Mouse (Mus musculus): ENCODE results near the gene Lpar2. TPM values are rescaled to one million over a fixed set of nuclear protein-coding genes. Genes with fewer than 3 reads are reported as not detected.
A peak's percentile ranks its signal among the peaks of the same experiment; 100 is the strongest.

Lpar2 gene
- polyA plus RNA-seq, 1 experiment from 2014 or later: 0.56 TPM

DNA sequence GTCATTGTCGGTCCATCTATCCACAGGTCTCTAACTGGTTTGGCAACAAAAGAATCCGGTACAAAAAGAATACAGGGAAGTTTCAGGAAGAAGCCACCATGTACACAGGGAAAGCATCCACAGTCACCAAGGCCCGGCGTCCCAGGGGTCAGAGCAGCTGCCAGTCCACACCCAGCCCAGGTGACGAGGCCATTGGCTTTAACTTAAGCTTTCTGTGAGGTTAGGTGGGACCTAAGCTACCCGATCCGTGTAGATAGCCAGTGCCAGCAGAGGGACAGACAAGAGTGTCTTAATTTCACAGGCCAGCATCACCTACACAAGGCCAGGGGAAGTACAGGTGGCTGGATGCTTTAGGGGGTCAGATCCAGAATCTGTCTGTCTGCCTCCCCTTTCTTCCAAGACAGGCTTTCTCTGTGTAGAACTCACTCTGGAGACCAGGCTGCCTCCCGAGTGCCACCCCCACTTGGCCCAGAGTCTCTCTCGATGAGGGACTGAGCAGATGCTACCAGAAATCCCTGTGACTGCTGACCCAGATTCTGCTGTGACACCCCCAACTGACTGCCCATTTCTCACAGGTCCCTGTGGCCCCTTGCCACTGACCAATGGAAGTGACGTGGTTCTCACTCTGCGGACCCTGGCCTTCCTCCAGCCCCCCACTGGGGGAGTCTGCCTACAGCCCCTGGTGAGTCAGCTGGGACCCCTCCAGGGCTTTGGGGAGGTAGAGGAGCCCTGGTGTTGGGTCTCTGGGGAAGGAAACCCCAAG is 48.0 kb downstream of the Lpar2 start:
- H3K9me3 ChIP-seq (ENCODE audit: low read length): no peaks in the 10 kb centered on the region
- H3K36me3 ChIP-seq (ENCODE audit: insufficient read depth, low read length): no peaks in the 10 kb centered on the region
- TF ChIP-seq CTCF (IDR thresholded peaks at IDR 0.05) (no peak), EP300 (IDR thresholded peaks at IDR 0.05) (no peak)
- H3K4me3 ChIP-seq (ENCODE audit: low read depth, low read length): no peak overlapping the region
- ATAC-seq: no peak
- no peak overlapping the region for H3K9ac ChIP-seq (replicated peaks; ENCODE audit: low read depth)
- no peaks in the 10 kb centered on the region for H3K27me3 ChIP-seq (replicated peaks; ENCODE audit: insufficient read depth, low read length)
- no peak overlapping the region for H3K27ac ChIP-seq (ENCODE audit: low read length)
- DNase-seq (ENCODE audit: low spot score): no peak
- H3K4me2 ChIP-seq (replicated peaks; ENCODE audit: low read depth, low read length): no peak overlapping the region
- H3K4me1 ChIP-seq (ENCODE audit: insufficient read depth, low read depth, low read length): no peaks in the 10 kb centered on the region
- 79% methylated on average over 11 of the region's 11 CpGs for WGBS

DNA sequence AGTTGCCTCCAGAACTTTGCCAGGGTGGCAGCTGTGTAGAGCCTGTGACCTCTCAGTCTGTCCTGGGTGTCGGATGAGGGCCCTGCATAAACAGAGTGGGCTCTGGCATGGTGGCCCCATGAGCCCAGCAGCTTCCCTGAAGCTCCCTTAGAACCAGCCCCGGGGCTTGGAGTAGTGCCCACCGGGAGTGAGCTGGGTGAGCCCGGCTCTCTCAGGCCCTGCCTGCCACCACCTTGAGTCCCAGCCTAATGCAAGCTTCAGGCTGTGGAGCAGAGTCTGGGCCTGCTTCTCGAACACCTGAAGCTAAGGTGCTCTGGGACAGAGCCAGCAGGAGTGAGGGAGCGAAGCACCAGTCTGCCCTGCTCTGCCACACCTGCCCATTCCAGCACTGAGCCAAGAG is 48.7 kb downstream of the Lpar2 start:
- Histone ChIP-seq H3K9ac (replicated peaks; ENCODE audit: low read depth) (no peak overlapping the region), H3K9me3 (ENCODE audit: low read length) (no peaks in the 10 kb centered on the region), H3K27me3 (replicated peaks; ENCODE audit: insufficient read depth, low read length) (no peaks in the 10 kb centered on the region), H3K4me1 (ENCODE audit: insufficient read depth, low read depth, low read length) (no peaks in the 10 kb centered on the region), H3K27ac (ENCODE audit: low read length) (no peak overlapping the region), H3K36me3 (ENCODE audit: insufficient read depth, low read length) (no peaks in the 10 kb centered on the region), H3K4me3 (ENCODE audit: low read depth, low read length) (no peak overlapping the region), H3K4me2 (replicated peaks; ENCODE audit: low read depth, low read length) (no peak overlapping the region)
- DNase-seq (ENCODE audit: low spot score): no peak
- WGBS: 79% methylated on average over 6 of the region's 6 CpGs
- ATAC-seq: no peak
- TF ChIP-seq CTCF (IDR thresholded peaks at IDR 0.05) (no peak), EP300 (IDR thresholded peaks at IDR 0.05) (no peak)

DNA sequence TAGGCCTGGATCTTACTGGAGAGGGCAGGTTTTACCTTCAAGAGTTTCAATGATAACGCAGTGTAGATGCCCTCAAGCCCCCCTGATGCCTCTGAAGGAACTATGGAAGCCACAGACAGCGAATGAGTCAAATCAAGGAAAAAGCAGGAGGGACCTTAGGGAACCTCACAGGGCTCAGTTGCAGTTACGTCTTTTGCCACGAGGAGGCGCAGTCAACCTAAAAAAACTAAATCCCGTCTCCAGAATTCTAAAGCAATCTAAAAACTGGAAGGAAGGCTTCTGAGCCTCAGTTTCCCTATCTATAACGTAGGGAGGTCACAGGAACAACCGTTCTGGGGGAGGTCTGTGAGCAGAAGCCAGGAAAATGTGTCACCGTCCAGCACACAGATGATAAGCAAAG is 51.9 kb downstream of the Lpar2 start:
- H3K4me3 ChIP-seq (ENCODE audit: low read depth, low read length): no peak overlapping the region
- ATAC-seq (no peak), DNase-seq (ENCODE audit: low spot score) (peak; percentile 77)
- peak; percentile 85 for TF ChIP-seq CTCF (IDR thresholded peaks at IDR 0.05)
- no peak for TF ChIP-seq EP300 (IDR thresholded peaks at IDR 0.05)
- no peaks in the 10 kb centered on the region for H3K4me1 ChIP-seq (ENCODE audit: insufficient read depth, low read depth, low read length)
- H3K27me3 ChIP-seq (replicated peaks; ENCODE audit: insufficient read depth, low read length): no peaks in the 10 kb centered on the region
- 7% methylated on average over 9 of the region's 9 CpGs for WGBS
- H3K9ac ChIP-seq (replicated peaks; ENCODE audit: low read depth): no peak overlapping the region
- no peak overlapping the region for H3K27ac ChIP-seq (ENCODE audit: low read length)
- H3K36me3 ChIP-seq (ENCODE audit: insufficient read depth, low read length): no peaks in the 10 kb centered on the region
- H3K4me2 ChIP-seq (replicated peaks; ENCODE audit: low read depth, low read length): no peak overlapping the region
- H3K9me3 ChIP-seq (ENCODE audit: low read length): no peaks in the 10 kb centered on the region

DNA sequence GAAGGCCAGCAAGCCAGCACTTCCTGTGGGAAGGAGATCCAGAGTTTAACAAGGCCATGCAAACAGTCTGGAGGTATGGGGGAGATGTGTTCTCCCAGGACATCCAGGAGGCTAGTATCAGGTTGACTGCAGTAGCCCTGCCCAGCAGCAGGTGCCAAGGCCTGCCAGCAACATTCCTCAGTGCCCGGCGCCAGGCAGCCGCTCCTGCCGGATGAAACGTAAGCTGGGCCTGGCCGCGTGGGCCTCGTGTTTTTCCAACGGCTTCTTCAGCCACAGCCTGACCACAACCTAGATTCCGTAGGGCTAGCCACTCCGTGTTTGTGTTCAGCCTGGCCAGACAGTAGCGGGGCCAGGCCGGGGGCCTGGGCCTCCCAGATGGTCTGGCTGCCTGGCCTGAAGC is 52.4 kb downstream of the Lpar2 start:
- Histone ChIP-seq H3K4me3 (ENCODE audit: low read depth, low read length) (no peak overlapping the region), H3K9me3 (ENCODE audit: low read length) (no peaks in the 10 kb centered on the region), H3K4me2 (replicated peaks; ENCODE audit: low read depth, low read length) (no peak overlapping the region), H3K4me1 (ENCODE audit: insufficient read depth, low read depth, low read length) (no peaks in the 10 kb centered on the region), H3K9ac (replicated peaks; ENCODE audit: low read depth) (no peak overlapping the region), H3K36me3 (ENCODE audit: insufficient read depth, low read length) (no peaks in the 10 kb centered on the region), H3K27ac (ENCODE audit: low read length) (no peak overlapping the region), H3K27me3 (replicated peaks; ENCODE audit: insufficient read depth, low read length) (peaks cover 1% of the 10 kb centered on the region)
- TF ChIP-seq CTCF (IDR thresholded peaks at IDR 0.05): no peak
- no peak for TF ChIP-seq EP300 (IDR thresholded peaks at IDR 0.05)
- WGBS: 72% methylated on average over 13 of the region's 13 CpGs
- DNase-seq (ENCODE audit: low spot score) (no peak), ATAC-seq (no peak)

DNA sequence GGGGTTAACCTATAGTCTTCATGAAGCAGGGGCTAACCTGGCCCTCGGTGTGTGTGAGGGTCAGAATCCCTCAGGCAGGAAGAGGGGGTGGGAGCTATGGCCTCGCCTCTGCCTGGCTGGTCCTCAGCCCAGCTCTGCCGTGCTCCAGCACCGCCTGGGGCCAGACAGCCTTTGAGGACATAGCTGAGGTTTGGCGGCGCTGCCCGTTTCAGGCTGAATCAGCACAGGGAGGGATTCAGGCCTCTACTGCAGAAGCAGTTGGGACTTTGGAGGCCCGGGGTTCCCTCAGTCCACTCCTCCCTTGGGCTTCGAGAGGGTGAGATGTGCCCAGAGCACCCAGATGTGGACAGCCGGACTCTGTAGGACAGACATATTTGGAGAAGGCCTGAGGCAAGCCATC is 53.9 kb downstream of the Lpar2 start:
- peaks cover 3% of the 10 kb centered on the region; the same call in 1 of the 2 replicates for H3K4me1 ChIP-seq (ENCODE audit: insufficient read depth, low read depth, low read length)
- TF ChIP-seq CTCF (IDR thresholded peaks at IDR 0.05) (no peak), EP300 (IDR thresholded peaks at IDR 0.05) (no peak)
- ATAC-seq (no peak), DNase-seq (ENCODE audit: low spot score) (no peak)
- H3K9me3 ChIP-seq (ENCODE audit: low read length): no peaks in the 10 kb centered on the region
- no peak overlapping the region for H3K4me3 ChIP-seq (ENCODE audit: low read depth, low read length)
- WGBS: 31% methylated on average over 10 of the region's 10 CpGs
- H3K36me3 ChIP-seq (ENCODE audit: insufficient read depth, low read length): no peaks in the 10 kb centered on the region
- no peak overlapping the region for H3K4me2 ChIP-seq (replicated peaks; ENCODE audit: low read depth, low read length)
- H3K9ac ChIP-seq (replicated peaks; ENCODE audit: low read depth): no peak overlapping the region
- H3K27me3 ChIP-seq (replicated peaks; ENCODE audit: insufficient read depth, low read length): peaks cover 16% of the 10 kb centered on the region
- no peak overlapping the region for H3K27ac ChIP-seq (ENCODE audit: low read length)

DNA sequence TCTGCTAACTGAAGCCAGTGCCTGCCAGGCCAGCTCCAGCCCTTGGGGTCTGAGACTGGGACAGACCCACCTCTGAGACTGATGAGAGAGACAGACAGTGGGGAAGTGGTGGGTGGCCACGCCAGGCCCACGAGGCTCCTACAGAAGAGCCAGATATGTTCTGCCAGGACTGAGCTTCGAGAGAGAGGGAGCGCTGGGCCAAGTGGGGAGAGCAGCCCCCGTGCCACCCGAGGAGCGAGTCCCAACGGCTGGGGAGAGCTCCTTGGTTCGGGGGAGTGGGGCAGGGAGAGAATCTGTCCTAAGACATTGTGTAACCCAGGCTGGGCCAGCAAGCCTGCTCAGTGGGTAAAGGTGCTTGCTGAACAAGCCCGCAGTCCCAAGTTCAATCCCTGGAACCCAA is 54.7 kb downstream of the Lpar2 start:
- Histone ChIP-seq H3K4me2 (replicated peaks; ENCODE audit: low read depth, low read length) (no peak overlapping the region), H3K9ac (replicated peaks; ENCODE audit: low read depth) (no peak overlapping the region), H3K36me3 (ENCODE audit: insufficient read depth, low read length) (no peaks in the 10 kb centered on the region), H3K4me1 (ENCODE audit: insufficient read depth, low read depth, low read length) (peaks cover 6% of the 10 kb centered on the region; the same call in 1 of the 2 replicates), H3K4me3 (ENCODE audit: low read depth, low read length) (no peak overlapping the region), H3K27me3 (replicated peaks; ENCODE audit: insufficient read depth, low read length) (peaks cover 24% of the 10 kb centered on the region), H3K9me3 (ENCODE audit: low read length) (no peaks in the 10 kb centered on the region), H3K27ac (ENCODE audit: low read length) (no peak overlapping the region)
- DNase-seq (ENCODE audit: low spot score): no peak
- TF ChIP-seq CTCF (IDR thresholded peaks at IDR 0.05) (no peak), EP300 (IDR thresholded peaks at IDR 0.05) (no peak)
- no peak for ATAC-seq
- WGBS: 69% methylated on average over 10 of the region's 10 CpGs
